Mouse (Mus musculus): ENCODE measurements around the gene Nkapd1.

DNA sequence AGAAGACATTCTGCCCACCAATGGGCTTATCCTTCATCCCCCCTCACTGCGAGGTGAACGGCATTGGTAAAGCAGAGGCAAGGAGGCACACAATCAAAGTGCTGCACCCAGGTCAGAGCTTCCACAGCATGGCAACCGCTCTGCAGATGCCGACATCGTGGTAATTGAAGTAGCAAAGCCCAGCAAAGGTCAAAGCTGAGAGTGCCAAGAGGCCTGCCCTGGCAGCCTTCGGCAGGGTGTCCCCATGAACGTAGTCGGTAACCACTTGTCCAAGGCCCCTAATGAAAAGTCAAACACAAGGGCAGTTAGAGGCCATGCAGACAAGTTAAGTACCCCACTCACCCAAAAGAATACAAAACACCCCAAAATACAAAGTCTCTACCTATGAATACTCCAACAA, 20.3 kb downstream of the Nkapd1 start:
- TF ChIP-seq POLR2A (IDR thresholded peaks at IDR 0.05; ENCODE audit: borderline replicate concordance, insufficient read depth, low read length) (no peak), CTCF (IDR thresholded peaks at IDR 0.05; ENCODE audit: borderline replicate concordance, insufficient read depth, low read depth, low read length) (no peak)

Data from cerebellum, adult 2 months (tissue).